Mouse (Mus musculus) kidney, adult 2 months (tissue): Measurements from ENCODE around the gene Adprh. TPM values are rescaled to one million over a fixed set of nuclear protein-coding genes. Genes with fewer than 3 reads are reported as not detected.

ENCODE experiments used
- DNase-seq: peaks from one replicate; pipeline ENCODE4 v3.0.0; 2021
- H3K27ac ChIP-seq: fragments of 200-500 bp; 2 replicates; pipeline ENCODE4 v1.5.1; 2012; ENCODE audit warnings: low read depth, low read length, control low read depth, inconsistent platforms; ENCODE audit not compliant: insufficient read depth
- H3K27me3 ChIP-seq: fragments of 200-500 bp; replicated peaks from 2 replicates; pipeline ENCODE4 v1.6.1; 2012; ENCODE audit warnings: mild to moderate bottlenecking, moderate library complexity, low read length, inconsistent platforms; ENCODE audit not compliant: control insufficient read depth, insufficient read depth
- H3K36me3 ChIP-seq: fragments of 200-500 bp; 2 replicates; pipeline ENCODE4 v1.6.1; 2012; ENCODE audit warnings: mild to moderate bottlenecking, moderate library complexity, low read length, inconsistent platforms; ENCODE audit not compliant: control insufficient read depth, insufficient read depth
- H3K4me1 ChIP-seq: fragments of 200-500 bp; 2 replicates; pipeline ENCODE4 v1.6.1; 2011; ENCODE audit warnings: low read length; ENCODE audit not compliant: control insufficient read depth, insufficient read depth
- H3K4me3 ChIP-seq: fragments of 200-500 bp; 2 replicates; pipeline ENCODE4 v1.5.1; 2011; ENCODE audit warnings: mild to moderate bottlenecking, low read depth, low read length, control low read depth; ENCODE audit not compliant: insufficient read depth
- CTCF ChIP-seq: fragments of 200-500 bp; conservative IDR thresholded peaks from 2 replicates; pipeline ENCODE4 v1.5.1; 2011; ENCODE audit warnings: low read depth, mild to moderate bottlenecking, control low read depth, low read length, moderate library complexity, mixed read lengths; ENCODE audit not compliant: insufficient read depth, insufficient read length
- POLR2A ChIP-seq: fragments of 200-500 bp; IDR thresholded peaks from one replicate; pipeline ENCODE4 v1.6.1; 2011; ENCODE audit warnings: low read depth, low read length, control low read depth
- WGBS: fragments of 180-500 bp; shearing (Covaris S2); methylation state at CpG from one replicate; pipeline ENCODE4 v1.1.7; 2018; 5-methylcytosine and 5-hydroxymethylcytosine counted together
- polyA plus RNA-seq: library from polyadenylated mRNA; depleted of rRNA; stranded (reverse); fragments of >200 nt; gene quantifications from 2 replicates; pipeline ENCODE4 v1.2.3, GENCODE M21; 2012

Adprh gene
- polyA plus RNA-seq, 1 experiment: 20.4 TPM

GRCm38 (mm10) chr16:38463305-38463704 is 10.8 kb upstream of the Adprh start:
- Histone ChIP-seq H3K27me3 (no peaks in the 10 kb centered on the region), H3K4me1 (no peaks in the 10 kb centered on the region), H3K36me3 (no peaks in the 10 kb centered on the region), H3K27ac (no peak overlapping the region), H3K4me3 (no peak overlapping the region)
- no peak for DNase-seq
- 89% methylated on average over 5 of the region's 5 CpGs for WGBS
- TF ChIP-seq POLR2A: no peak
- TF ChIP-seq CTCF: no peak

DNA sequence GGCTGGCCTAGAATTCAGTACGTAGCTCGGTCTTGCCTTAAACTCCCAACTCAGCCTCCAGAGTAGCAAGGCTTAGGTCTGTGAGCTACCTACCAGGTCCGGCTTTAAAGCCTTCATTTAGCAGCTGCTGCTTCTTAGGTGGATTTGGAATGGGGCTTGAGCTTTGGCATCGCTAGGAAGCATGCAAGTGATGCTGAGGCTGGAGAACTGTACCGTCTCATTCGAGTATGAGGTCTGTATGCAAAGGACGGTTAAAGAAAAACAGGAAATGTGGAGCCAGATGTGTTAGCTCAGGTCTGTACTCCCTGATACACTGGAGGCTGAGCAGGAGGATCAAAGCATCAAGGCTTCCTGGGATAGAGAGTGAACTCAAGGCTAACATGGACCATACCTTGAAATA is 9.7 kb upstream of the Adprh start:
- WGBS: 72% methylated on average over 7 of the region's 7 CpGs
- no peak for DNase-seq
- Histone ChIP-seq H3K27me3 (no peaks in the 10 kb centered on the region), H3K27ac (no peak overlapping the region), H3K4me1 (no peaks in the 10 kb centered on the region), H3K4me3 (no peak overlapping the region), H3K36me3 (no peaks in the 10 kb centered on the region)
- TF ChIP-seq CTCF: no peak
- TF ChIP-seq POLR2A: no peak

DNA sequence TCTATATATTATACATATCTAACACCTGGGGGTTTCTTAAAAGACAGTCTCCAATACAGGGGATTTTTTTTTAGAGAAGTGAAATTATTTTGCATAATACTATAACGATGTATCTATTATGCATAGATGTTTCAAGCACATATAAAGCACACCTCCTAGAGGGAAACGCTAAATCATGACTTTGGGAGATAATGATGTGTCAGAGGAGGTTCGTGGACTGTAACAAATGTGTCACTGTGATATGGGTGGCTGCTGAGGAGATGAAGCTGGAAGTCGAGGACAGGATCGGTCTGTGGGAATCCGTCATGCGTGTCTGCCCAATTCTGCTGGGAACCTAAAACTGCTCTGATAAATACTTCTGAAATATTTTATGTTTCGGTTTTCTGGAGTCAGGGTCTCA is 9.2 kb upstream of the Adprh start:
- Histone ChIP-seq H3K36me3 (no peaks in the 10 kb centered on the region), H3K27me3 (no peaks in the 10 kb centered on the region), H3K4me1 (no peaks in the 10 kb centered on the region), H3K27ac (no peak overlapping the region), H3K4me3 (no peak overlapping the region)
- TF ChIP-seq CTCF (no peak), POLR2A (no peak)
- 65% methylated on average over 8 of the region's 8 CpGs for WGBS
- DNase-seq: no peak

GRCm38 (mm10) chr16:38459990-38460389 is 7.5 kb upstream of the Adprh start:
- WGBS: 90% methylated on average over 4 of the region's 4 CpGs

DNA sequence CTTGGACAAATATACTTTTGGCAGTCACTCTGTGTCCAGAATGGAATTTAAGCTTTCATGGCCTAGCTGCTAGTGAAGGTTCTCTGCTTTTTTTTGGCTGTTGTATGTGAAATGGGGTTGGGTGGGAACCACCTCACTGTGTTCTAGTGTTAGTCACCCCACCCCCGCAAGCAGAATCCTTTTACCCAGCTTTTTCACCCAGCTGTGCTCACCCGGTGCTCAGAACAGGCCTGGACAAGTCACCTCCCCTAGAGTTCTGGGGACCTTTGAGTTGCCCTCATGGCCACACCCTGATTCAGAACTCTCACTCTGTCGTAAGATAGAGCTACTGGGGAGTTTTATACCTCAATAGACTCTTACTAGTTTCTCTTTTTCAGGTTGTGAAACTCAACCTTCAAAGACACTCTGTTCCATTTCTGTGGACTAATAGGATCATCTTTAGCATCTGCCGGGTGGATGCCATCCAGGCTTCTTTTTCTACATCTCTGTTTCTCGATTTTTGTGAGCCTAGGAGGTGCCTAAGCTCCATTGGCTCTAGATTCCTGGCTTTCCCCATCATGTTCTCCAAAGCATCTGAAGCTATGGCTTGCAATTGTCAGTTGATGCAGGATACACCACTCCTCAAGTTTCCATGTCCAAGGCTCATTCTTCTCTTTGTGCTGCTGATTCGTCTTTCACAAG is 6.2 kb upstream of the Adprh start:
- DNase-seq: no peak
- 76% methylated on average over 6 of the region's 6 CpGs for WGBS

More at GRCm38 (mm10) chr16:38459990-38460389, 7.5 kb upstream of the Adprh start:
- no peak for DNase-seq
- H3K27me3 ChIP-seq: no peaks in the 10 kb centered on the region
- no peaks in the 10 kb centered on the region for H3K4me1 ChIP-seq
- H3K36me3 ChIP-seq: no peaks in the 10 kb centered on the region
- H3K4me3 ChIP-seq: no peak overlapping the region
- TF ChIP-seq CTCF (no peak), POLR2A (no peak)
- no peak overlapping the region for H3K27ac ChIP-seq

GRCm38 (mm10) chr16:38456812-38457567 is 4.5 kb upstream of the Adprh start:
- 63% methylated on average over 11 of the region's 11 CpGs for whole genome bisulfite sequencing
- H3K4me1 ChIP-seq: no peaks in the 10 kb centered on the region
- no peaks in the 10 kb centered on the region for H3K27me3 ChIP-seq
- no peak overlapping the region for H3K4me3 ChIP-seq
- no peak overlapping the region for H3K27ac ChIP-seq
- H3K36me3 ChIP-seq: no peaks in the 10 kb centered on the region
- DNase-seq: peak; percentile 11
- TF ChIP-seq POLR2A (no peak), CTCF (no peak)

More for the DNA sequence above, 6.2 kb upstream of the Adprh start:
- Histone ChIP-seq H3K4me1 (no peaks in the 10 kb centered on the region), H3K36me3 (no peaks in the 10 kb centered on the region), H3K27me3 (no peaks in the 10 kb centered on the region), H3K4me3 (no peak overlapping the region), H3K27ac (no peak overlapping the region)
- TF ChIP-seq POLR2A (no peak), CTCF (no peak)

DNA sequence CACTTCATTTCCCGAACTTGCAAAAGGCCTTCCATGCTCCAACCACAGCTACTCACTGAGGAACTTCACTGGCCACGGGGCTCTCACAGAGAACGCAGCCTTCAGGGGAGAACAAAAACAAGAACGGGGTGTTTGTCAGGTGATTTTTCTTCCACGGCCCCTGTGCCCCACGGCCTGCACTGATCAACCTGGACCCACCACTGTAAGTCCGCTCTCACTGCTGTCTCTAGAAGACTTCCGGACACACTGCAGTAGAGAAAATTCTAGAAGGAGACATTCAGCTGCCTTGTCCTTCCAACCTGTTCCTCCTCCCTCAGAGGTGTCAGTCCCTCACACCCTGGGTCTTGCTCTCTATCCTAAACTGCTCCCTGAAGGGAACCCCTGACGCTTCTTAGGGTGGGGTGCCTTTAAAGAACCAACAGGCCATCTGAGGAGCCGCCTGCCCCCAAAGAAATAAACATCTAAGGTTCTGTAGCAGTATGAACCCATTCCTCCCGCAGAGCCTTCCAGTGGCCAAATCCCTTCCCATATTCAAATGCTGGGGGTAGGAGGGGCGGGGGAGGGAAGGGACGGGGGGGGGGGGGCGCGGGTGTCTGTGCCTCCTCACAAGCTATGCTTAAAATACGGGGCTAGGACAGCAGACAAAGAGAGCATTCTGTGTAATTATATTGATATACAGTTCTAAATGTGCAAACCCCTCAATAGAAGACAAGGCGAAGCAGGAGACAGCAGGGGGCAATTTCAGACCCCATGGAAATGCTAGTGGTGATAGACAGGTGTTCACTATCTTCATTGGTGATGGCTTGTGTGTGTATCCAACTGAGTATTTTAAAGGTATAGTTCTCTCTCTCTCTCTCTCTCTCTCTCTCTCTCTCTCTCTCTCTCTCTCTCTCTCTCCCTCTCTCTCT is 3.3 kb upstream of the Adprh start, which contains the start of gene Cd80:
Gene Cd80 (plus strand): TSS at position 51 of the 908 bp plus-strand sequence.
- 74% methylated on average over 17 of the region's 17 CpGs for WGBS
- H3K27ac ChIP-seq: no peak within 1 kb of the TSS

More for the DNA sequence above, 3.3 kb upstream of the Adprh start, which contains the start of gene Cd80:
- Histone ChIP-seq H3K4me3 (no peak within 1 kb of the TSS), H3K36me3 (no peaks in the 10 kb centered on the region), H3K27me3 (no peaks in the 10 kb centered on the region), H3K4me1 (no peaks in the 10 kb centered on the region)
- no peak for TF ChIP-seq POLR2A
- no peak for TF ChIP-seq CTCF
- no peak for DNase-seq
